ENCODE assay signal across 8 mouse cellular contexts in genomic region chr2:61804841-61805540, GRCm38 (mm10). TPM values are rescaled to one million over a fixed set of nuclear protein-coding genes. Genes with fewer than 3 reads are reported as not detected.
DNase-seq lines count a peak whose midpoint lies in the region; ATAC-seq lines count a peak whose summit lies in the region.

No protein-coding gene starts in this region.

- peak overlapping the region; percentile 29 for H3K4me3 ChIP-seq in heart, embryonic 15.5 days
- peak overlapping the region; percentile 20 for H3K4me3 ChIP-seq in limb, embryonic 13.5 days

- 0 out of 2 replicates have a peak, but pooled peaks have one; percentile 44 for ATAC-seq in heart, embryonic 15.5 days (replicated peaks; ENCODE audit: insufficient number of reproducible peaks, insufficient read depth, low FRiP score, low read depth)
- ATAC-seq in limb, embryonic 13.5 days (ENCODE audit: low FRiP score, low read depth), result peak; percentile 28

- under 1% methylated on average over 39 of the region's 39 CpGs for WGBS in heart, embryonic 15.5 days
- WGBS in limb, embryonic 13.5 days, result under 1% methylated on average over 39 of the region's 39 CpGs

- no peak overlapping the region for H3K27ac ChIP-seq in heart, embryonic 15.5 days
- H3K27ac ChIP-seq in limb, embryonic 13.5 days, result no peak overlapping the region

- H3K4me1 ChIP-seq in heart, embryonic 15.5 days (replicated peaks), result peaks cover 23% of the 10 kb centered on the region
- H3K4me1 ChIP-seq in limb, embryonic 13.5 days, result peaks cover 37% of the 10 kb centered on the region

- peak overlapping the region; percentile 42 for H3K4me2 ChIP-seq in heart, embryonic 15.5 days
- H3K4me2 ChIP-seq in limb, embryonic 13.5 days (replicated peaks), result peak overlapping the region; percentile 45

- no peak overlapping the region for H3K9ac ChIP-seq in heart, embryonic 15.5 days
- no peak overlapping the region for H3K9ac ChIP-seq in limb, embryonic 13.5 days

- DNase-seq in cerebellum, postnatal 14 days, result peak; percentile 41 to 51
- no peak for DNase-seq in cerebellum, adult 9-10 months
- DNase-seq in ovary, postnatal 36 days (ENCODE audit: low spot score), result peak; percentile 27
- no peak for DNase-seq in ovary, adult 18-20 months (ENCODE audit: low spot score)
- DNase-seq in right cerebral cortex, postnatal 14 days, result peak; percentile 25
- DNase-seq in c-Kit-positive CD71-positive TER-119-positive erythroid progenitor cells, embryonic 14.5 days (ENCODE audit: low spot score), result no peak

- no peaks in the 10 kb centered on the region for H3K36me3 ChIP-seq in heart, embryonic 15.5 days
- no peaks in the 10 kb centered on the region for H3K36me3 ChIP-seq in limb, embryonic 13.5 days

- no peaks in the 10 kb centered on the region for H3K9me3 ChIP-seq in heart, embryonic 15.5 days (replicated peaks)
- no peaks in the 10 kb centered on the region for H3K9me3 ChIP-seq in limb, embryonic 13.5 days

- H3K27me3 ChIP-seq in heart, embryonic 15.5 days, result peaks cover 76% of the 10 kb centered on the region
- peaks cover 68% of the 10 kb centered on the region for H3K27me3 ChIP-seq in limb, embryonic 13.5 days

RNA-seq across cellular contexts. Expression of gene Tbr1, which starts 2.3 kb away (rescaled TPM):
- 0.03 and 0.04 TPM in 2 replicates for polyA plus RNA-seq in heart, embryonic 15.5 days (2015; fragmentation: Nextera tagmentation; extraction: Ambion mirVana)
- polyA plus RNA-seq in limb, embryonic 13.5 days (2015; fragmentation: Nextera tagmentation; extraction: Ambion mirVana), result 0.18 and 0.28 TPM in 2 replicates

Comparison
In these comparisons a context has a peak if more than half of its experiments do, and no peak if none do; other contexts are left out.
1. DNase-seq: peak in cerebellum, postnatal 14 days (2 of 2), ovary, postnatal 36 days (single experiment) and right cerebral cortex, postnatal 14 days (single experiment); none in cerebellum, adult 9-10 months (single experiment), ovary, adult 18-20 months (single experiment) and c-Kit-positive CD71-positive TER-119-positive erythroid progenitor cells, embryonic 14.5 days (single experiment).